Comparison of ENCODE assay signal across 22 mouse cellular contexts in the genomic region with DNA sequence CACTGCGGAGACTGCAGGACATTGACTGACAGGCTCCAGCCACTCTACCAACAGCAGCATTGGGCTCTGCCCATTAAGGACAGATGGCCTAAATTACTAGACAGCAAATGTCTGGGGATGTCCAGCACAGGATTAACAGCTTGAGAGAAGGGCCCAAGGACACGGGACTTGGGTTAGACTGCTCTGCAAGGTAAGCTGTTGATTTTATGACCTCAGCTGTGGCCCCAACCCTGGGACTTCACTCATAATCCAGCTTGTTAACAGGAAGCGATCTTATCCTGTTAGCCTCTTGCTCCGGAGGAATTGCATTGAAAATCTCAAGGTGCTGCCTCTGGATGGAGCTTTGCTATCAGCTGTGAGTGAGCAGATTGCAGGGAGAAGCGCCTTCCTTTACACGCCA.
DNase-seq lines count a peak whose midpoint lies in the region; ATAC-seq and TF ChIP-seq lines count a peak whose summit lies in the region.
"Had no signal": no experiment of that assay in that cellular context is flagged by ENCODE, and none has a peak within 500 bp of the region (broad histone marks: within the 10 kb centered on the region; RNA-seq: fewer than 3 reads in every experiment).

No protein-coding gene starts in this region.

- 65% methylated on average over 6 of the region's 6 CpGs for WGBS in midbrain, embryonic 10.5 days
- 53% methylated on average over 6 of the region's 6 CpGs for WGBS in midbrain, embryonic 16.5 days
- 52% methylated on average over 6 of the region's 6 CpGs for WGBS in cerebellum, adult 2 months

- no peaks in the 10 kb centered on the region for H3K36me3 ChIP-seq in midbrain, embryonic 10.5 days
- H3K36me3 ChIP-seq in midbrain, embryonic 16.5 days (ENCODE audit: control insufficient read depth, insufficient read depth, low read length), result no peaks in the 10 kb centered on the region
- H3K36me3 ChIP-seq: embryonic facial prominence, embryonic 12.5 days; embryonic facial prominence, embryonic 15.5 days; heart, embryonic 10.5 days; heart, embryonic 13.5 days; intestine, embryonic 15.5 days had no signal

- no peak overlapping the region for H3K4me2 ChIP-seq in midbrain, embryonic 16.5 days (ENCODE audit: low read length)
- H3K4me2 ChIP-seq: embryonic facial prominence, embryonic 12.5 days; embryonic facial prominence, embryonic 15.5 days; heart, embryonic 13.5 days; hindbrain, embryonic 14.5 days; intestine, embryonic 15.5 days had no signal

- no peak overlapping the region for H3K4me3 ChIP-seq in midbrain, embryonic 10.5 days
- H3K4me3 ChIP-seq in midbrain, embryonic 16.5 days (ENCODE audit: low read depth, low read length), result no peak overlapping the region
- H3K4me3 ChIP-seq in cerebellum, adult 2 months (replicated peaks; ENCODE audit: insufficient read depth, low read depth, low read length), result no peak overlapping the region
- H3K4me3 ChIP-seq: embryonic facial prominence, embryonic 12.5 days; embryonic facial prominence, embryonic 15.5 days; heart, adult 2 months; heart, embryonic 10.5 days; heart, embryonic 13.5 days; intestine, embryonic 15.5 days had no signal

- no peak for TF ChIP-seq CTCF in brain, embryonic 14.5 days (IDR thresholded peaks at IDR 0.05; ENCODE audit: borderline replicate concordance, extremely low read depth, insufficient read depth, insufficient read length)
- TF ChIP-seq CTCF in cerebellum, adult 2 months (IDR thresholded peaks at IDR 0.05; ENCODE audit: borderline replicate concordance, insufficient read depth, low read depth, low read length), result no peak

- intact Hi-C loops in heart, postnatal 10 days (cut with DNase I), result no loop called here

- no peaks in the 10 kb centered on the region for H3K9me3 ChIP-seq in midbrain, embryonic 10.5 days (replicated peaks)
- no peaks in the 10 kb centered on the region for H3K9me3 ChIP-seq in midbrain, embryonic 16.5 days (replicated peaks; ENCODE audit: control insufficient read depth, low read length, poor library complexity, severe bottlenecking)
- H3K9me3 ChIP-seq: embryonic facial prominence, embryonic 12.5 days; embryonic facial prominence, embryonic 15.5 days; heart, embryonic 10.5 days; heart, embryonic 13.5 days; intestine, embryonic 15.5 days had no signal

- 0 out of 2 replicates have a peak overlapping the region, but pooled peaks have one; percentile 6 for H3K27ac ChIP-seq in midbrain, embryonic 10.5 days (replicated peaks)
- H3K27ac ChIP-seq in midbrain, embryonic 16.5 days (ENCODE audit: low read length), result no peak overlapping the region
- no peak overlapping the region for H3K27ac ChIP-seq in cerebellum, adult 2 months (ENCODE audit: insufficient read depth, low read length)
- H3K27ac ChIP-seq: embryonic facial prominence, embryonic 12.5 days; embryonic facial prominence, embryonic 15.5 days; heart, adult 2 months; heart, embryonic 10.5 days; heart, embryonic 13.5 days; hindbrain, embryonic 14.5 days; intestine, embryonic 15.5 days had no signal

- H3K9ac ChIP-seq in midbrain, embryonic 16.5 days (ENCODE audit: low read depth, low read length), result no peak overlapping the region
- H3K9ac ChIP-seq: embryonic facial prominence, embryonic 12.5 days; embryonic facial prominence, embryonic 15.5 days; forebrain, postnatal 0 days; heart, embryonic 13.5 days; hindbrain, embryonic 14.5 days; intestine, embryonic 15.5 days had no signal

- TF ChIP-seq POLR2A in brain, embryonic 14.5 days (IDR thresholded peaks at IDR 0.05; ENCODE audit: borderline replicate concordance, extremely low read depth, insufficient read depth, insufficient read length, poor library complexity, severe bottlenecking), result no peak
- TF ChIP-seq POLR2A in cerebellum, adult 2 months (IDR thresholded peaks at IDR 0.05; ENCODE audit: borderline replicate concordance, insufficient read depth, low read length), result no peak

- peak; percentile 62 for DNase-seq in heart, adult 11 months
- no peak for DNase-seq in heart, postnatal 10 days
- DNase-seq in midbrain, embryonic 10.5 days (ENCODE audit: low spot score), result no peak
- peak; percentile 38 for DNase-seq in brain, embryonic 14.5 days (ENCODE audit: low read depth)
- no peak for DNase-seq in cerebellum, adult 2 months
- DNase-seq: adrenal gland, adult 8-10 months; adrenal gland, postnatal 25 days; cerebellum, adult 18-20 months; cerebellum, adult 9-11 months; cerebellum, postnatal 25 days; forebrain, postnatal 0 days; gastrocnemius, postnatal 25 days; heart, adult 2 months had no signal

- no peak for ATAC-seq in midbrain, embryonic 16.5 days
- ATAC-seq: activated CD4-positive, CD25-positive, alpha-beta regulatory T cell, adult 4 months; forebrain, embryonic 14.5 days; forebrain, postnatal 0 days; intestine, embryonic 15.5 days had no signal

- H3K27me3 ChIP-seq in midbrain, embryonic 10.5 days (ENCODE audit: low read depth, poor library complexity, severe bottlenecking), result no peaks in the 10 kb centered on the region
- no peaks in the 10 kb centered on the region for H3K27me3 ChIP-seq in midbrain, embryonic 16.5 days (ENCODE audit: control insufficient read depth, insufficient read depth, low read depth, low read length)
- no peaks in the 10 kb centered on the region for H3K27me3 ChIP-seq in cerebellum, adult 2 months (ENCODE audit: control insufficient read depth, insufficient read depth, low read length)
- H3K27me3 ChIP-seq: embryonic facial prominence, embryonic 12.5 days; embryonic facial prominence, embryonic 15.5 days; heart, embryonic 13.5 days; intestine, embryonic 15.5 days had no signal

- peaks cover 26% of the 10 kb centered on the region for H3K4me1 ChIP-seq in midbrain, embryonic 10.5 days
- no peaks in the 10 kb centered on the region for H3K4me1 ChIP-seq in midbrain, embryonic 16.5 days (ENCODE audit: control insufficient read depth, insufficient read depth, low read length)
- no peaks in the 10 kb centered on the region for H3K4me1 ChIP-seq in cerebellum, adult 2 months (ENCODE audit: control insufficient read depth, insufficient read depth, low read length)
- H3K4me1 ChIP-seq: embryonic facial prominence, embryonic 15.5 days; heart, embryonic 13.5 days; intestine, embryonic 15.5 days had no signal

Comparison
In these comparisons a context has a peak if more than half of its experiments do, and no peak if none do; other contexts are left out.
1. DNase-seq: peak in heart, adult 11 months (single experiment) and brain, embryonic 14.5 days (single experiment); none in heart, postnatal 10 days (0 of 2), midbrain, embryonic 10.5 days (single experiment) and cerebellum, adult 2 months (0 of 2).